Mouse (Mus musculus) brain, embryonic 14.5 days (tissue): Measurements from ENCODE around the gene Mrps2.
"Not testable (repeated sequence)": the region's sequence is repeated elsewhere in the genome, so short reads cannot be mapped to it uniquely, and the experiment has no call there.

Experiments used
- CTCF ChIP-seq: fragments of 200-500 bp; IDR thresholded peaks from 2 replicates; pipeline ENCODE4 v1.5.1; 2012; ENCODE audit warnings: inconsistent platforms, mild to moderate bottlenecking, moderate library complexity, borderline replicate concordance; ENCODE audit not compliant: insufficient read depth, insufficient read length; ENCODE audit errors: extremely low read depth
- POLR2A ChIP-seq: fragments of 200-500 bp; IDR thresholded peaks from 2 replicates; pipeline ENCODE4 v1.6.1; 2012; ENCODE audit warnings: mild to moderate bottlenecking, inconsistent platforms, borderline replicate concordance; ENCODE audit not compliant: poor library complexity, insufficient read depth, insufficient read length, severe bottlenecking; ENCODE audit errors: extremely low read depth

GRCm38 (mm10) chr2:28477993-28478392 lies 10.1 kb downstream of the Mrps2 start:
- not testable (repeated sequence) for TF ChIP-seq CTCF, POLR2A
